Mouse (Mus musculus) E14TG2a.4 (cell line): ENCODE results near the gene Ehf.
A peak's percentile ranks its signal among the peaks of the same experiment; 100 is the strongest.

Experiments used
- H3K27me3 ChIP-seq: 2 replicates; pipeline ENCODE4 v1.6.1; 2014; ENCODE audit warnings: low read length, control low read depth; ENCODE audit not compliant: insufficient read depth
- H3K36me3 ChIP-seq: 2 replicates; pipeline ENCODE4 v1.6.1; 2014; ENCODE audit warnings: low read length, control low read depth; ENCODE audit not compliant: insufficient read depth
- H3K4me1 ChIP-seq: replicated peaks from 2 replicates; pipeline ENCODE4 v1.6.1; 2014; ENCODE audit warnings: low read depth, low read length, control low read depth
- H3K4me3 ChIP-seq: replicated peaks from 2 replicates; pipeline ENCODE4 v1.5.1; 2014; ENCODE audit warnings: mild to moderate bottlenecking, low read length
- H3K9me3 ChIP-seq: 2 replicates; pipeline ENCODE4 v1.6.1; 2014; ENCODE audit warnings: low read length, control low read depth
- CTCF ChIP-seq: conservative IDR thresholded peaks from 2 replicates; pipeline ENCODE4 v1.5.1; 2014; ENCODE audit warnings: low read length
- NANOG ChIP-seq: IDR thresholded peaks from 2 replicates; pipeline ENCODE4 v1.6.1; 2014; ENCODE audit warnings: borderline replicate concordance, low read length, mixed read lengths
- POU5F1 ChIP-seq: IDR thresholded peaks from 2 replicates; pipeline ENCODE4 v1.6.1; 2014; ENCODE audit warnings: low read length, borderline replicate concordance

The Ehf gene

GRCm38 (mm10) chr2:103303132-103303531 is at the start of gene Ehf:
Gene Ehf, minus strand, starts transcription at chr2:103303278.
- Histone ChIP-seq H3K4me1 (peaks cover 12% of the 10 kb centered on the region), H3K27me3 (no peaks in the 10 kb centered on the region), H3K9me3 (no peaks in the 10 kb centered on the region), H3K36me3 (no peaks in the 10 kb centered on the region), H3K4me3 (no peak within 1 kb of the TSS)
- TF ChIP-seq POU5F1 (no peak), NANOG (no peak), CTCF (no peak)

GRCm38 (mm10) chr2:103347417-103347891 is 44.4 kb upstream of the Ehf start:
- TF ChIP-seq NANOG (no peak), CTCF (peak; percentile 72)
- H3K36me3 ChIP-seq: no peaks in the 10 kb centered on the region
- H3K27me3 ChIP-seq: peaks cover 4% of the 10 kb centered on the region
- no peaks in the 10 kb centered on the region for H3K9me3 ChIP-seq
- no peak overlapping the region for H3K4me3 ChIP-seq
- H3K4me1 ChIP-seq: peaks cover 13% of the 10 kb centered on the region

- Histone ChIP-seq H3K36me3 (no peaks in the 10 kb centered on the region), H3K4me3 (no peak overlapping the region)
These were observed 43.7 kb upstream of the Ehf start for GRCm38 (mm10) chr2:103346751-103347289.

GRCm38 (mm10) chr2:103343611-103344010 is 40.5 kb upstream of the Ehf start:
- peaks cover 13% of the 10 kb centered on the region for H3K4me1 ChIP-seq
- no peaks in the 10 kb centered on the region for H3K36me3 ChIP-seq
- TF ChIP-seq POU5F1 (no peak), CTCF (no peak), NANOG (no peak)
- no peaks in the 10 kb centered on the region for H3K9me3 ChIP-seq
- H3K4me3 ChIP-seq: no peak overlapping the region
- no peaks in the 10 kb centered on the region for H3K27me3 ChIP-seq

More at GRCm38 (mm10) chr2:103346751-103347289, 43.7 kb upstream of the Ehf start:
- TF ChIP-seq NANOG: no peak
- no peak for TF ChIP-seq POU5F1
- H3K27me3 ChIP-seq: peaks cover 4% of the 10 kb centered on the region
- H3K4me1 ChIP-seq: peaks cover 13% of the 10 kb centered on the region
- no peaks in the 10 kb centered on the region for H3K9me3 ChIP-seq

GRCm38 (mm10) chr2:103342123-103342522 is 39.0 kb upstream of the Ehf start:
- no peaks in the 10 kb centered on the region for H3K9me3 ChIP-seq
- TF ChIP-seq CTCF (no peak), POU5F1 (no peak), NANOG (no peak)
- no peak overlapping the region for H3K4me3 ChIP-seq
- 0 out of 2 replicates have a peak, but pooled peaks cover 3% of the 10 kb centered on the region for H3K4me1 ChIP-seq
- H3K36me3 ChIP-seq: no peaks in the 10 kb centered on the region
- no peaks in the 10 kb centered on the region for H3K27me3 ChIP-seq

GRCm38 (mm10) chr2:103341375-103341971 is 38.4 kb upstream of the Ehf start:
- TF ChIP-seq CTCF: no peak
- TF ChIP-seq NANOG: no peak
- TF ChIP-seq POU5F1: no peak
- H3K4me3 ChIP-seq: no peak overlapping the region
- no peaks in the 10 kb centered on the region for H3K36me3 ChIP-seq
- H3K27me3 ChIP-seq: no peaks in the 10 kb centered on the region
- H3K9me3 ChIP-seq: no peaks in the 10 kb centered on the region
- H3K4me1 ChIP-seq: no peaks in the 10 kb centered on the region

- Histone ChIP-seq H3K4me3 (no peak overlapping the region), H3K36me3 (no peaks in the 10 kb centered on the region), H3K4me1 (no peaks in the 10 kb centered on the region), H3K9me3 (no peaks in the 10 kb centered on the region), H3K27me3 (no peaks in the 10 kb centered on the region)
- TF ChIP-seq POU5F1: no peak
- TF ChIP-seq NANOG: no peak
- no peak for TF ChIP-seq CTCF
These were observed 35.6 kb upstream of the Ehf start for GRCm38 (mm10) chr2:103338706-103339105.

GRCm38 (mm10) chr2:103337370-103337769 is 34.3 kb upstream of the Ehf start:
- no peak overlapping the region for H3K4me3 ChIP-seq
- no peaks in the 10 kb centered on the region for H3K27me3 ChIP-seq
- TF ChIP-seq NANOG: no peak
- no peak for TF ChIP-seq CTCF
- no peak for TF ChIP-seq POU5F1
- no peaks in the 10 kb centered on the region for H3K4me1 ChIP-seq
- H3K9me3 ChIP-seq: no peaks in the 10 kb centered on the region; the same call in 1 of the 2 replicates
- no peaks in the 10 kb centered on the region for H3K36me3 ChIP-seq
